Mouse (Mus musculus) brain, adult 2 months (tissue): ENCODE measurements around the gene Polr2l.
A peak's percentile ranks its signal among the peaks of the same experiment; 100 is the strongest.
"Not testable (repeated sequence)": the region's sequence is repeated elsewhere in the genome, so short reads cannot be mapped to it uniquely, and the experiment has no call there.

Experiments
- DNase-seq: peaks from one replicate; pipeline ENCODE4 v3.0.0; 2011; ENCODE audit warnings: low read depth, low spot score

Gene Polr2l

DNA sequence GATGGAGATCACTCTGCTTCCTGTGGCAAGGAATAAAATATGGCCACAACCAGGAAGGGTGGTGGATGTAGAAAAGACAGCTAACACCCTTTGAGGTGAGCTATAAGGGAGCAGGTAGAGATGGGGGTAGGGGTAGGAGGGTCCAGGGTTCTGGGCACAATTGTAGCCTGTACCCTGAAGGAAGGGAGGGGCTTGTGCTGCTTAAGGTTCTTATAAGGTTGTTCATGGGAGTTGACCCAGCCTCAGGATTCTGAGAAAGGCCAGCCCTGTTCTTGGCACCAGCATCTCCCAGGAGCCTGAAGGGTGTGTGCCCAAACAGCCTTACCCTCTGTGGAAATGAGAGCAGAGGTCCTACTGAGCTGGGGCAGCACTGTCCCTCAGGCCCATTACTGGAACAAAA lies 23.0 kb downstream of the Polr2l start:
- no peak for DNase-seq

DNA sequence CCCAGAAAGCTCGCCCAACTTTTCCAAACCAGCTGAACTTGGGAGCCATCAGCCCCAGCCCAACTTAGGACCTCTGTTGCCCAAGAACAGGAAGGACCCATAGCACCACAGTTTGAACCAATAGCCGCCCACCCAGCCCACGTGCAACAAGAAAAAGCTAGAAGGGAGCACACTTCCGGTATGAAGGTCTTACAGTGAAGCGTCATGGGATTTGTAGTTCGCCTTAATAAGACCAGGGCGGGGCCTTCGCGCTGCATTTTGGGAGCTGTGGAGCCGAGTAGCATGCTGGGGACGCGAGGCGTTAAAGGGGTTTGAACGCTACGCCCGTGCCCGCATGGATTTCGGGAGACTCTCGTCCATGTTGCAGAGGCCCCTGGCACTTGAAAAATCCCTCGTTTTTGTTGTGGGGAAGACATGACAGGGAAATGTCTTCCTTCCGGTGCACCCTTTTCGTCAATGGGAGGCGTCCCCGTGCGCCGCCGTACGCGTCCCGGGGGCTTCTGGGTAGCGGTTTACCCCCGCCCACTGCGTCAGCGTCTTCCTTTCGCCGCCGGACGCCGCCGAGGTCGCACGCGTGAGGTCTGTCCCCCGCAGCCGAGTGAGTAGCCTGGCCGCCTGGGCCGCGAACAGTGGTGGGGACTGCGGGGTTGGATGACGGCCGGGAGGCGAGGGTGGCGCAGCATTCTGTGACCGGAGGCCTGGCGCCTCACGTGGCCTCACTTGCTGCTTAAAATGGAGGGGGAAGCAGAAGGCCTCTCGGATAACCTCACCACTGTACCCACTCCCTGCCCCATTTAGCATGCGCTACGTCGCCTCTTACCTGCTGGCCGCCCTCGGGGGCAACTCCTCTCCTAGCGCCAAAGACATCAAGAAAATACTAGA lies 27.6 kb downstream of the Polr2l start, which contains the start of gene Rplp2:
TSS of gene Rplp2 (plus strand) at position 261 of the 882 bp plus-strand sequence.
- peak; percentile 97 for DNase-seq

- not testable (repeated sequence) for DNase-seq
Measured at GRCm38 (mm10) chr7:141446374-141446773, 28.6 kb downstream of the Polr2l start.

DNA sequence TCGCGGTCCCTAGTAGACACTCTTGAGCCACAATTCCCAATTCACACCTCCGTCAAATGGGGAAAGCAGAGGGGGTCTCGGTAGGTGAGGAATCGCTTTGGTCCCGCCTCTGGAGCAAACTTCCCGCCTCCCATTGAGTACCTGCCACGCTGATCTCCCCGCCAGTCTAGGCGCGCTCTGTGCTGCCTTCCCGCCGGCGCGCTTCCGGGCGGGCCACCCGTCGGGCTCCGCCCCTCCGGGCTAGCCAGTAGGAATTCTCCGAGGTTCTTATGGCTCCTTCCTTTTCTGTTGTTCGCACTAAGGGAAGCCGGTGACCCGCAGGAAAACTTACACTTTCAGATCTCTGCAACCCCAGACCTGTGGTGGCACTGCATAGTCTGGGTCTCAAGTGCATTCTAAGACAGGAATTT lies 31.1 kb downstream of the Polr2l start, which contains the start of gene Pidd1:
TSS of gene Pidd1 (minus strand) at position 198 of the 410 bp plus-strand sequence.
- no peak for DNase-seq

- DNase-seq, result no peak
Measured at GRCm38 (mm10) chr7:141443081-141443821, 31.7 kb downstream of the Polr2l start.

GRCm38 (mm10) chr7:141442199-141442598 lies 32.7 kb downstream of the Polr2l start:
- no peak for DNase-seq

GRCm38 (mm10) chr7:141441460-141441859 lies 33.5 kb downstream of the Polr2l start:
- no peak for DNase-seq

DNA sequence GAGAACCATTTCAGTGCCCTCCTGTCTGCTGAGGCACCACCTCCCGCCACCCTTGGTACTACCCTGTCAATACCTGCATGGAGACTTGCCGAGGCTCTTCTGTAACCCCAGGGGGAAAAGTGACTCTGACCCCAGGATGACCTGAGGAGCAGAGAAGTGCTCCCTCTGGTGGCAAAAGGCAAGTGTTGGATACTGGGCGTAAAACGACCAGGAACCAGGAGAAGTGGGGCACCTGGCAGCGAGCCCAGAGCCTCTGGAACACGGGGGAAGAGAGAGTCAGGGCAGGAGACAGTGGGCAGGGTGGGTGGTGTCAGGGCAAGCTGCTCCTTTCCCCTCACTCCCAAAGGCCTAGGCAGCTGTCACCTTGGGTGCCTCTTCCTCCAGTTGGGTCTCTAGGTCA lies 34.3 kb downstream of the Polr2l start:
- DNase-seq, result peak; percentile 79

- DNase-seq, result no peak
Measured at GRCm38 (mm10) chr7:141439811-141440210, 35.1 kb downstream of the Polr2l start.

GRCm38 (mm10) chr7:141439140-141439679 lies 35.7 kb downstream of the Polr2l start:
- DNase-seq, result no peak

GRCm38 (mm10) chr7:141438201-141438968 lies 36.5 kb downstream of the Polr2l start:
- DNase-seq, result peak; percentile 89

DNA sequence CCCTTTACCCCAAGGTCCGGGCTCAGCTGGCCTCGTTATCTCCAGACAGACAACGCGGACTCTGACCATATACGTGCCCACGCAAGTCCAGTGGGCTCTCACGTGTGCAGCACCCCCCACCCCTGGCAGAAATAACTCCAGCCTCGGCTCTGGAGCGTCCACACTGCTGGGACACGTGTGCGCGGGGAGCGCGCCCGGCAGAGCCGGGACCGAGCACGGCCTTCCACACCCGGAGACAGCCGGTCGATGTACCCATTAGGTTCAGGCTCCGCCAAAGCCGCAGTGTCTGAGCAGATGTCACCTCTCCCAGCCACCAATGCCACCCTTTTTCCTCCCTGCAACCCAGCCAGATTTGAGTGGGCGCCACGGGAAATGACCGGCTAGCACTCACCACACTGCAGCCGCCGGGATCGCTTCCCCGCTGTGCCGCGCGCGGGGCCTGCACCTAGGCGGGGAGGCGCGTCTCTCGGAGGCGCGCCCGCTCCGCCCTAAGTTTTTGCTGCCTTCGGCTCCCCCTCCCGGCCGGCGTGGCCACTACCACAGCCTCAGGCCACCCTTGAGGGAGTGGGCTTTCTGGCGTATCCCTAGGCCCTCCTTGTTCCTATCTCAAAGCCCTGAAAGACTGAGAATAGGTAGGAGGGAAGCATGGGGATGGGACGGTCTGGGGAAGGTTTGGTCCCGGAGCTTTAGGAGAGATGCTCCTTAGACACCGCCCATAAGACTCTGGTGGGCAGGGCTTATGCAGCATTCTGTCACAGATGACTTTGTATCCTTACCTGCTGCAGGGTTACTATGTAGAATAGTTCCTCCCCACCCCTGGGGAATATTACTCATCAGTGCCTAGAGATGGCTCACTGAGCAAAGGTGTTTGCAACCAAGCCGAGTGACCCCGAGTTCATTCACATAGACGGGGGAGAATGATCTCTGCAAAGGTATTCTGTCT lies 37.5 kb downstream of the Polr2l start, which contains the start of gene Slc25a22:
TSS of gene Slc25a22 (minus strand) at position 715 of the 943 bp plus-strand sequence.
- DNase-seq, result peak; percentile 89

DNA sequence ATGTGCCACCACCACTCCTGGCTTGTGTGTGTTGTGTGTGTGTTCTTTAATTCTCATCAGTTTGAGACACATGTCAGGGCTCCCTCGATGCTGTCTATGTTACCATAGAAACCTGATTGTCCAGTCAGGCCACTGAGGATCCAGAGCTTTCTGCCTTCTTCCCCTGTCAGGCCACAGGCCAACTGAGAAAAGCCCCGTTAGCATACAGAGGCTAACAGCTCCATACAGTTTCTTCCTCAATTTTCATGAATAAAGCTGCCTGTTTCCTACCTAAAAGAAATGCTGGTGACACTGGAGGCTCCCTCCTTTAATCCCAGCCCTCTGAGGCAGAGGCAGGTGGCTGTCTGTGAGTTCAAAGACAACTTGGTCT lies 38.4 kb downstream of the Polr2l start:
- DNase-seq, result no peak

GRCm38 (mm10) chr7:141435856-141436522 lies 38.9 kb downstream of the Polr2l start:
- DNase-seq, result no peak

DNA sequence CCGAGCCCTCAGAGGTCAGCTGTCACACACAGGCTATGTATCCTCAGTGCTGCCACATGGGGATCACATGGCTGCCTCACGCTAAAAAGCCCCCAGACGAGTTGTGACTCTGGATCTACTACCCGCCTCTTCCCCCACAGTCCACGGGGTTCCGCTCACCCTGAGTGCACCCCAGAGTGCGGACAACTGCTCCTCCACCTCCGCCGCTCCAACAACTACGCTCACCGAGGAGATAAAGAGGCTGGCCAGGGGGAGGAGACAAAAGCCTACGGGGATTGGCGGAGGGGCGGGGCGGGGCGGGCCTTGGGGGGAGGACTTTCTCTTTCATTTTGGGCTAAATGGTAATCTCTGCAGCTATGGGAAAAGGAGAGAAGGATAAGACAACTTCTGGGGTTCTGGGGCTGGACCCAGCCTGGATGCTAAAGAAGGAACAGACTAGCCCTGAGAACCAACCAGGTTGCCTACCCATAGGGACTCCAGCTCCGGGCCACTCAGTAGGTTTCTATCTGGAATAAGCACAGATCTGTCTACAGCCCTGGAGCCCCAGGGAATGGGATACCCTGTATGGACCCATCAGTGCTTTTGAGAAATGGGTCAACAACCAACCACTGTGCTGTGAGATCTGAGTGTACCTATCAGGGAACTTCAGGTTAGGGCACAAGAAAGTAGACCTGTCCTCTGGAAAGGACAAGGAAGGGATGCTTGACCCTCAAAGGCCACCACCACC lies 39.6 kb downstream of the Polr2l start:
- peak; percentile 90 for DNase-seq

DNA sequence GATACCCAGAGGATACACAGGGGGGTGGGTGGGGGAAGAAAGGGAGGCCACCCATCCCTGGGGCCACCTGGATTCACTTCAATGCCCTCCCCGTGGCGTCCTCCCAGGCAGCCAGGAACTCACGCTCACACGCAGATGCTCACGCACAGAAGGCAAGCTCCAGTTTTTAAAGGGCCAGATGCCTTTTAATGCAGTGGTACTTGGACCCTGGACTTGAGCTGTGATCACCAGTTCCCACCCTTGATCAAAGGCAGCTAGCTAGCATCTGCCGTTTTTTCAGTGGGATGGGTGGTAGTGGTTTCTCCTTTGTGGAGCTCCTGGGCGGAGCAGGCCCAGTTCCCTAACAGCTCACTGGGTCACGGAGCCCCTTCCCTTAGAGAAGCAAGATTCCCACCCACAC lies 40.5 kb downstream of the Polr2l start:
- peak; percentile 95 for DNase-seq

DNA sequence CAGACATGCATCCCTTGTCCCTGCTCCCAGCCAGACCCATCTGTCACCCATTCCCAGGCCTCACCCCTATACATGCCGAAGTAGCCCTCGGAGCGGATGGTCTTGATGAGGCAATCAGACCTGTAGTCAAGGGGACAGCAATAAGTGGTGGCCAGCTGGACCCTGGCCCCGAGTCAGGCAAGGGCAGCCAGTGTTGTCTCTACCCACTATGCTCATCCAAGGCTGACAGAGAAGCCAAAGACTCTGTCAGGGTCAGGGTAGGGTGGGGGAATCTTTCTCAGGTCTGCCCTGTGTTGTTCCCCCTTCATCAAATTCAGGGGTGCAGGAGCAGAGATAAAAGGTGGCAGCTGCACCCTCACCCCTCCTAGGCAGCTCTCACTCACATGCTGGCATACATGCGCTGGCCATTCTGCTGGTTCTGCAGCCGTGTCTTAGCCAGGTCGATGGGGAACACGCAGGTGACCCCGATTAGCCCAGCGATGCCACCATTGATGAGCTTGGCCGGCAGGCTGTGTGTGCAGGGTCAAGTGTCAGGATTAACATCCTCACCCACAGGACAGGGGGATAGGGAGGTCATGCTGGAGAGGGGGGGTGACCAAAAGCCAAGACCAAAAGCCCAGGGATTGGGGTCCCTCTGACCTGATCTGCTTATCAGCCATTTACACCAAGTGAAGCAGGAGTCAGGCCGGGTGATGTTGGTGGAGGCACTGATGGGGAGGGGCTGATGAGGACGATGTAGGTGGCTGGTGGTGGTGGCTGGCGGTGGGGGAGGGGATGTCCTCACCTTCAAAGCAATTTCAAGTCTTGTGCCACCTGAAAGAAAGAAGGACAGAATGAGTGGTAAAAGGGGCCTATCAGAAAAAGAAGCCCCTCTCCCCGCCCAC lies 41.2 kb downstream of the Polr2l start:
- DNase-seq, result peak; percentile 60
